Mouse (Mus musculus) kidney, adult 8-10 months (tissue): ENCODE measurements at regions not wholly inside any gene's neighbourhood (a gene's known extent, or its start where the extent isn't known, plus 50 kb on each side); places are given as distances from the start of the nearest gene placed in this dataset.
"Not testable (repeated sequence)": the region's sequence is repeated elsewhere in the genome, so short reads cannot be mapped to it uniquely, and the experiment has no call there.

Source experiments
- DNase-seq, 2 experiments: peaks; one replicate each; pipeline ENCODE4 v3.0.0; 2022

GRCm38 (mm10) chr14:53682679-53683078 is 571.2 kb downstream of the Dad1 start:
- DNase-seq, result not testable (repeated sequence)

GRCm38 (mm10) chr14:53681320-53681719 is 572.6 kb downstream of the Dad1 start:
- not testable (repeated sequence) for DNase-seq

- peak in 1 of 2 experiments; percentile 8 for DNase-seq
Measured at GRCm38 (mm10) chr14:53665681-53666080, 588.2 kb downstream of the Dad1 start.

- DNase-seq, result not testable (repeated sequence)
Measured at GRCm38 (mm10) chr14:53662700-53663355, 591.1 kb downstream of the Dad1 start.

DNA sequence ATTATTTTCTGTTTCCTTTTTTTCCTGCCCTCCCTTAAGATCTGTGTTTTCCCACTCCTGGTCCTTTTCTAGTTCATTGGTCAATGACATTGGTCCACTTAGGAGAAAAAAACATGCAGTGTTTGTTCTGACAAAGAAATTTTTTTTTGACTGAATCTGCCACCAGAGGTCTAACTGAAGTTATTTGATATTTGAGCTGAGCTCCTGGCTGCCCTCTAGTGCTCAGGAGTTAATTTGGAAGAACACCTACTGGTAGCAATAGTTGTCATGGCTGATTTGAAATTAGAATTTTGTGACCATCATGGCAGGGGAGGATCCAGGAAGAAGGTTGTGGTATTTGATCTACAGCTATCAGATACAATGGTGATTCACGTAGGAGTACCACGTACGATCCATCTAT is 599.2 kb downstream of the Dad1 start:
- DNase-seq, result not testable (repeated sequence)

- not testable (repeated sequence) for DNase-seq
Measured at GRCm38 (mm10) chr14:53651061-53651460, 602.8 kb downstream of the Dad1 start.

DNA sequence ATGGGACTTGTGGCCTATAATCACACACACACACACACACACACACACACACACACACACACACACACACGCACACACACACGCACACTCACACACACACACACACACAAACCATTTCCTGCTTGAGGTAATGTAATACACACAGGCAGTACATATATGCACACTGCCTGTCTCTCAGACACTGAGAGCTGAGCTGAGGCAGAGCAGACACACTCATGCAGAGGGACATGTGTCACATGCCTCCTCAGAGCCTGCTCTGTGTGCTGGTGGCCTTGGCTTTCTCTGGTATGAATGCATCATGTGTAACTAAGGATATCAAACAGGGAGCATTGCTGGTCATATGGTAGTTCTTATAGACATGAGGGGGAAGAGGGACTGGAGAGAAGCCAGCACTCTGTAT is 604.7 kb downstream of the Dad1 start:
- not testable (repeated sequence) for DNase-seq

- DNase-seq, result not testable (repeated sequence)
Measured at GRCm38 (mm10) chr14:53640441-53640840, 613.5 kb downstream of the Dad1 start.

DNA sequence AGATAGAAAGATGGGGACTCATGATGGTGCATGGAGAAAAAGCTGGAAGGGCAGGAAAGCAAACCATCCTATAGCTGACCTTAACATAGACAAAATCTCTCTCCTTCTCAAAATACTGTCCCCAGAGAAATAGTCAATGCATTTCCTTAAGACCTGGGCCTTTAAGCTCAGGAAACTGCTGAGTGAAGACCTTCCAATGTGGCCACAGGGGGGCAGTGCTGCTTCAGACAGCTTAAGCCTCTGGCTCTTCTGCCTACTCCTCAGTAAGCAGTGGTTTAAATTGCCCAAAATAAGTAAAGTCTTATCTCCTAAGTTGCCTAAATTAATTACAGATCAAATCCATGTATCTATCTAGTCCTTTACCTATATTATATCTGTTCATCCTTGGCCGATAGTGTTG is 616.2 kb downstream of the Dad1 start:
- peak; percentile 1 to 36 for DNase-seq

- DNase-seq, result not testable (repeated sequence)
Measured at GRCm38 (mm10) chr14:53635206-53635605, 618.7 kb downstream of the Dad1 start.

DNA sequence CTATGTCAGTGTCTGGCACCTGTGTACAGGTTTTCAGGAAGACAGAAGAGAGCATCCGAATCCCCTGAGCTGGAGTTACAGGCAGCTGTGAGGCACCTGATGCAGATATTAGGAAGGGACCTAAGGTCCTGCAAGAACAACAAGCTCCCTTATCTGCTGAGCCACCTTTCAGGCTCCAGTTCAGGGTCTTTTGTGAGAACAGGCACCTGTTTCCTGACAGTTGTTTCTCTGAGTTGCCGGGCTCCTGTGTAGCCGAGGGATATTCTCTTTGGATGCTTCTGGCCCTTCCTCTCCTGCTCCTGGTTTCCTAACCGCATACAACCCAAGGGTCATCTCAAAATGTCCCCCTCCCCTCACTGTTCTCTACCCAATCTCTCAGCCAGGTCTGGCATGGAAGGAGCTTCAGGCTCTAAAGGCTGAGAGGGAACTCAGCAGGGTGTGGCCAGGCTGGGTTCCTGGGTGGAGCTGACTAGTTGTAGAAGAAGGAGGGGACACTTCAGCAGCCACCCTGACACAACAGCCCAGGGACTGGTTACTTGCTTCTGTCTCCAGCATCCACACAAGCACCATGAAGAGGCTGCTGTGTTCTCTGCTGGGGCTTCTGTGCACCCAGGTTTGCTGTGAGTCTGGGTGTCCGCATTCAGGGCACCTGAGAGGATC is 619.5 kb downstream of the Dad1 start:
- not testable (repeated sequence) for DNase-seq

GRCm38 (mm10) chr14:53633743-53634142 is 620.2 kb downstream of the Dad1 start:
- DNase-seq, result not testable (repeated sequence)

DNA sequence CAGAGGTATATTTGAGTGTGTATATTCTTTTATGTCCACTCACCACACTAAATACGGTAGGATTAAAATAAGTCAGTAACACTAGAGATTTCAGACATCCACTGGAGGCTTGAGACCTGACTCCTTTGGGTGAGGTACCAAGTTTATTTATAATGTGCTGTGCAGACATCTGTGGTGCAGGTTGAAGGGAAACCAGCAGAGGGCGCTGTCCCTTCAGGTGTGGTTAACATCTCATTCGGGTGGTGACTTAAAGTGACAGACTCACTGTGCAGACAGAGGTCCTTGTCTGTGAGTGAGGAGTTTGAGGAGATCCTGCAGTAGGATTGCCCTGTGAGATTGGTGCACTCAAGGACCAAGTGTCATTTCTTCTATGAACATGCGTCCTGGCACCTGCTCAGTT is 632.5 kb downstream of the Dad1 start:
- DNase-seq, result not testable (repeated sequence)

DNA sequence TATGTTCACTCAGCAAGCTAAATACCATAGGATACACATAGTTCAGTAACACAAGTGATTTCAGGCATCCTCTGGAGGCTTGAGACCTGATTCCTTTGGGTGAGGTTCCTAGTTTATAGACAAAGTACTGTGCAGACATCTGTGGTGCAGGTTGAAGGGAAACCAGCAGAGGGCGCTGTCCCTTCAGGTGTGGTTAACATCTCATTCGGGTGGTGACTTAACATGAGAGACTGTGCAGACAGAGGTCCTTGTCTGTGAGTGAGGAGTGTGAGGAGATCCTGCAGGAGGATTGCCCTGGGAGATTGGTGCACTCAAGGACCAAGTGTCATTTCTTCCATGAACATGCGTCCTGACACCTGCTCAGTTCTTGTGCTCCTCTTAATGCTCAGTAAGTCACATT is 637.8 kb downstream of the Dad1 start:
- not testable (repeated sequence) for DNase-seq

GRCm38 (mm10) chr14:53614341-53614740 is 639.6 kb downstream of the Dad1 start:
- DNase-seq, result peak in 1 of 2 experiments; percentile 3

DNA sequence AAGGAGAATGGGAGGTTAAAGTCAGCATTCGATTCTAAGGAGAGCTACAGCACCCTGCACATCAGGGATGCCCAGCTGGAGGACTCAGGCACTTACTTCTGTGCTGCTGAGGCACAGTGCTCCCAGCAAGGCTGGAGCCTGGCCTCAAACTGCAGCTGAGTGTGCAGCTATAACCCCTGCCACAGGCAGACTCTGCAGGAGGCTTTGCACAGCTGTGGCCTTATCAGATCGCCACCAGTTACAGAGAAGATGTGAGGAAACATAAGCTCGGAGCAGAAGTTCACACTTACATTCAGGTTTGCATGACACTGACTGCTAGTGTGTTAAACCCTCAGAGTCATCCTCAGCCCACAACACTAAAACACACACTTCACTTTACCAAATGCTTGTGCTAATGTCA is 654.6 kb downstream of the Dad1 start:
- DNase-seq, result not testable (repeated sequence)

DNA sequence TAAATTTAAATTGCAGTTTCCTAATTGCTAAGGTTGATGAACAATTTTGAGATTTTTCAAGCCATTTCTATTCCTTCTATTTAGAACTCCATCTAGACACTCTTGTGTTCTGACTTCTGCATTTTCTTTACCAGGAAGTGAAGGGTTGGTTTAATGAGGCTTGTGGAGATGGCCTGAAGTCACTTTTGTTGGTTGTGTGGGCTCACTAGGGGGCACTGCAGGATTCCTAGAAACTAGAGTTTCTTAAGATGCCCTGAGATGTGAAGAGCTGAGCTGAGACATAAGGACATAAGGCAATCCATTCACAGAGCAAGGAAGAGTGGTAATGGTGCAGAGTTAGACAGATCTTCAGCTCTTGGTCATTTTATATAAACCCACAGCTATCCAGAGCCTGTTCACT is 656.6 kb downstream of the Dad1 start:
- DNase-seq, result not testable (repeated sequence)

GRCm38 (mm10) chr14:53590601-53591000 is 663.3 kb downstream of the Dad1 start:
- DNase-seq, result not testable (repeated sequence)

DNA sequence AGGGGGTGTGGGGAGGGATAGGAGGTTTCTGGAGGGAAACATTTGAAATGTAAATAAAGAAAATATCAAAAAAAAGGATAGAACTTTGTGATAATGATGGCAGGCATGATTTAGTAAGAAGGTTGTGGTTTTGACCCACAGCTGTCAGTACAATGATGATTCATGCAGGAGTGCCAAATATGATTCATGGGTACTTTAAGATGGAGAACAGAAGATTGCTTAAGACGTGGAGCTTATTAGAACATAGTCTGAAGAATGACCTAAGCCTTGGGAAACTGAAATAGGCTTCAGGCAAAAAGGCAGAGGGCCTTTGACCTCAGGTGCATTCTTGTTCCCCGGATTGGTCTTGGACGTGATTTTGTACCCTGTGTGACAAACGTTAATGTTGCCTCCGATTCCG is 671.4 kb downstream of the Dad1 start:
- DNase-seq, result not testable (repeated sequence)

DNA sequence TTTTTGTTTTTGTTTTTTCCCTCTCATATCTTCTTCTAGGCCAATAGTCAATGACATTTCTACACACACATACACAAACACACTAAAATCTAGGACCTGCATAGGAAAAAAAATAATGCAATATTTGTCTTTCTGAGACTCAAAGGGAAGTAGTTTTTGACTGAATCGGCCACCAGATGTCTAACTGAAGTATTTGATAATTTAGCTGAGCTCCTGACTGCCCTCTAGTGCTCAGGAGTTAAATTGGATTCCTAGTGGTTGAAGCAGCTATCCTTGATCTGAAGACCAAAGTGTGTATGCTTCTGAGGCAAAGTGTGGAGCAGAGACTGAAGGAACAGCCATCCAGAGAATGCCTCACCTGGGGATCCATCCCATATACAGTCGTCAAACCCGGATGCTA is 672.2 kb downstream of the Dad1 start:
- not testable (repeated sequence) for DNase-seq

GRCm38 (mm10) chr14:53576927-53577326 is 677.0 kb downstream of the Dad1 start:
- DNase-seq, result not testable (repeated sequence)

GRCm38 (mm10) chr14:53572701-53573100 is 681.2 kb downstream of the Dad1 start:
- not testable (repeated sequence) for DNase-seq

DNA sequence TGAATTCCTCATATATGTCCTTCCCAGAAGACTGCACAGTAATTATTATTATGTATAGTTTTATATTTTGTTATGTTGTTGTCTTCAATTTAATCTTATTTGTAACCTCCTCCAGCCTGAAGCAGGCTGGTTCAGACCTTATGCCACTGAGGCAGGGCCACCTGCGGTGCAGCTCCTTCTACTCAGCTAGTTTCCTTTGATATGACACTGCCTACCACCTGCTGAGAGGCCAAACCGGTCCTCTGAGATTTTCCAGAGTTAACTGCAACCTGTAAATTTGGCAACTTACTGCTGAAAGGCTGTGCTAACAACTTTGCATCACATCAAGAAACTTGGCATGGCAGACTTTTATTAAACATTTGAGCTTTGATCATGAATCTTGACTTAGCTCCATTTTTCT is 691.3 kb downstream of the Dad1 start:
- no peak for DNase-seq

- not testable (repeated sequence) for DNase-seq
Measured at GRCm38 (mm10) chr14:53560146-53560545, 693.8 kb downstream of the Dad1 start.
